Mouse (Mus musculus): ENCODE results near the gene Fgf23. TPM values are rescaled to one million over a fixed set of nuclear protein-coding genes. Genes with fewer than 3 reads are reported as not detected.

Fgf23 gene
- polyA plus RNA-seq, 1 experiment from 2014 or later, result not detected

DNA sequence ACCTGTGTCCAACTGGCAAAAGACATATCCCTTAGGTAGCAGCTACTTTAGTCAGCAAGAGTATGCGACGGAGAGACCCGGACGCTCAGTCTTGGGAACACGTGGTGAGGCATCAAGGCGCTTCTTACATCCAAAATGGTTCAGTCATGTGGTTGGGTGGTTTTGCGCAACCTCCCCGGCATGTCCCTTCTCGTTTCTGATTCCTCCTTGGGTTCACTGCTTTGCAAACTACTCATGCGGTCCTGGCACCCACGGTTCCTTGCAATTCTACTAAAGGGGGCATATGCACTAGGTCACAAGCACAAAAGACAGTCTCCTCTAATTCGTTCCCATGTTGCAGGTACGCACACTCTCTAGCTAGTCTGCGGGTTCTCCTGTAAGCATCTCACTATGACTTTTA lies 57.0 kb downstream of the Fgf23 start:
- Histone ChIP-seq H3K4me3 (no peak overlapping the region), H3K36me3 (peaks cover 90% of the 10 kb centered on the region), H3K9me3 (replicated peaks) (no peaks in the 10 kb centered on the region), H3K4me1 (peaks cover 2% of the 10 kb centered on the region; the same call in 1 of the 2 replicates), H3K27ac (no peak overlapping the region), H3K27me3 (ENCODE audit: low read depth, poor library complexity, severe bottlenecking) (no peaks in the 10 kb centered on the region)
- no peak for DNase-seq (ENCODE audit: low spot score)
- WGBS, result 94% methylated on average over 14 of the region's 14 CpGs

DNA sequence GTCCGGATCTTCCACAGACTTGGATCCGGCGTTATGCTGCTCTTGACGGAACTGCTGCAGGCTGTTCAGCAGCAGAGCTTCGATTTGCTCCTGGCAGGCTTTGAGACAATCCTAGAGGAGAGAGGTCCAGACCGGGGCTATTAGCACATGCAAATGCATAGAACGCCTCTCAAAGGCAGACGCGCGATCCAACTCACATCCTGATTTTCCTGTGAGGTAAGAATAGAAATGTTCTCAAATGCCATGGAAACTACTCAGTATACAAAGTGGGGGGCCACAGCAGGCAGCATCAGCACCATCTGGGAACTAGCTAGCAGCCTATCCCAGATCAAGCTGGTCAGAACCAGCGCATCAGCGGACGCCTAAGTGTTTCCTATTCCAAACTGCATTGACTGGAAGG lies 57.7 kb downstream of the Fgf23 start:
- Histone ChIP-seq H3K9me3 (replicated peaks) (no peaks in the 10 kb centered on the region), H3K36me3 (peaks cover 97% of the 10 kb centered on the region), H3K4me1 (no peaks in the 10 kb centered on the region), H3K27ac (no peak overlapping the region), H3K4me3 (no peak overlapping the region), H3K27me3 (ENCODE audit: low read depth, poor library complexity, severe bottlenecking) (no peaks in the 10 kb centered on the region)
- DNase-seq (ENCODE audit: low spot score), result no peak
- WGBS, result 77% methylated on average over 13 of the region's 13 CpGs

Other genes with a start within 250 kb of the Fgf23 start
- 195 and 206 TPM in 2 replicates for gene Ndufa9, start 223.8 kb upstream of the Fgf23 start, polyA plus RNA-seq (2016; fragmentation: Nextera tagmentation; extraction: Ambion mirVana)
- 0.05 TPM in 1 of 2 replicates, not detected in the other for gene Akap3, start 219.8 kb upstream of the Fgf23 start, polyA plus RNA-seq (2016; fragmentation: Nextera tagmentation; extraction: Ambion mirVana)
- gene Dyrk4, start 151.1 kb upstream of the Fgf23 start, polyA plus RNA-seq (2016; fragmentation: Nextera tagmentation; extraction: Ambion mirVana), result not detected in 2 replicates
- gene Rad51ap1, start 133.3 kb upstream of the Fgf23 start, polyA plus RNA-seq (2016; fragmentation: Nextera tagmentation; extraction: Ambion mirVana), result 81.2 and 90.7 TPM in 2 replicates
- gene D6Wsu163e, start 132.9 kb upstream of the Fgf23 start, polyA plus RNA-seq (2016; fragmentation: Nextera tagmentation; extraction: Ambion mirVana), result 10.8 and 14.9 TPM in 2 replicates
- gene Fgf6, start 57.3 kb upstream of the Fgf23 start, polyA plus RNA-seq (2016; fragmentation: Nextera tagmentation; extraction: Ambion mirVana), result not detected in 2 replicates
- gene Tigar, start 36.7 kb downstream of the Fgf23 start, polyA plus RNA-seq (2016; fragmentation: Nextera tagmentation; extraction: Ambion mirVana), result 4.7 and 5.1 TPM in 2 replicates
- 609 and 799 TPM in 2 replicates for gene Ccnd2, start 79.3 kb downstream of the Fgf23 start, polyA plus RNA-seq (2016; fragmentation: Nextera tagmentation; extraction: Ambion mirVana)

Data from limb, embryonic 10.5 days (tissue).